Mouse (Mus musculus) 3134 (cell line): Measurements from ENCODE around the gene Hells.

ENCODE experiments used
- DNase-seq: peaks from one replicate; pipeline ENCODE4 v3.0.0-alpha.2; 2011; ENCODE audit warnings: low spot score; ENCODE audit not compliant: insufficient read length; ENCODE audit errors: extremely low read depth

Hells gene

GRCm38 (mm10) chr19:38930788-38931565 is at the start of gene Hells:
Gene Hells, plus strand, starts transcription at chr19:38930915.
- DNase-seq = peak; percentile 92

- no peak for DNase-seq
These were observed 29.3 kb upstream of the Hells start for GRCm38 (mm10) chr19:38901146-38902135.

- no peak for DNase-seq
These were observed 28.2 kb upstream of the Hells start for GRCm38 (mm10) chr19:38902501-38902900.

- DNase-seq = no peak
These were observed 16.9 kb upstream of the Hells start for GRCm38 (mm10) chr19:38913786-38914185.

- no peak for DNase-seq
These were observed 15.8 kb upstream of the Hells start for GRCm38 (mm10) chr19:38914926-38915325.

GRCm38 (mm10) chr19:38915677-38916076 is 15.0 kb upstream of the Hells start:
- no peak for DNase-seq

- DNase-seq = no peak
These were observed 2.1 kb upstream of the Hells start for GRCm38 (mm10) chr19:38928481-38929158.

GRCm38 (mm10) chr19:38929471-38930251 is 1.1 kb upstream of the Hells start:
- DNase-seq = no peak

- DNase-seq = no peak
These were observed 395 bp upstream of the Hells start for GRCm38 (mm10) chr19:38930252-38930787.

- no peak for DNase-seq
These were observed 813 bp downstream of the Hells start for GRCm38 (mm10) chr19:38931566-38931890.

- no peak for DNase-seq
These were observed 14.0 kb downstream of the Hells start for GRCm38 (mm10) chr19:38944590-38945307.

GRCm38 (mm10) chr19:38970741-38971140 is 40.0 kb downstream of the Hells start:
- DNase-seq = no peak

- peak; percentile 19 for DNase-seq
These were observed 41.9 kb downstream of the Hells start for GRCm38 (mm10) chr19:38972581-38972980.

- peak; percentile 55 for DNase-seq
These were observed 43.0 kb downstream of the Hells start for GRCm38 (mm10) chr19:38973666-38974065.

GRCm38 (mm10) chr19:38976269-38976668 is 45.6 kb downstream of the Hells start:
- DNase-seq = no peak

- DNase-seq = no peak
These were observed 51.3 kb downstream of the Hells start for GRCm38 (mm10) chr19:38981966-38982365.

GRCm38 (mm10) chr19:38998248-38998647 is 67.5 kb downstream of the Hells start:
- DNase-seq = no peak

- no peak for DNase-seq
These were observed 68.0 kb downstream of the Hells start for GRCm38 (mm10) chr19:38998676-38999075.

- no peak for DNase-seq
These were observed 74.4 kb downstream of the Hells start for GRCm38 (mm10) chr19:39005132-39005531.
